Comparison of ENCODE assay signal across 18 mouse cellular contexts in genomic region chr12:5386688-5387087, GRCm38 (mm10). TPM values are rescaled to one million over a fixed set of nuclear protein-coding genes. Genes with fewer than 3 reads are reported as not detected.
DNase-seq lines count a peak whose midpoint lies in the region; ATAC-seq lines count a peak whose summit lies in the region.
"Had no signal": no experiment of that assay in that cellular context is flagged by ENCODE, and none has a peak within 500 bp of the region (broad histone marks: within the 10 kb centered on the region; RNA-seq: fewer than 3 reads in every experiment).

No protein-coding gene starts in this region.

- H3K27ac ChIP-seq in forebrain, embryonic 14.5 days (ENCODE audit: low read depth, low read length) = no peak overlapping the region
- H3K27ac ChIP-seq in forebrain, embryonic 10.5 days = no peak overlapping the region
- H3K27ac ChIP-seq in neural tube, embryonic 14.5 days (ENCODE audit: low read depth, low read length) = no peak overlapping the region
- H3K27ac ChIP-seq: liver, embryonic 14.5 days; stomach, embryonic 15.5 days had no signal

- H3K27me3 ChIP-seq in forebrain, embryonic 14.5 days (replicated peaks; ENCODE audit: control insufficient read depth, insufficient read depth, low read length) = no peaks in the 10 kb centered on the region
- no peaks in the 10 kb centered on the region for H3K27me3 ChIP-seq in forebrain, embryonic 10.5 days (ENCODE audit: poor library complexity, severe bottlenecking)
- no peaks in the 10 kb centered on the region for H3K27me3 ChIP-seq in neural tube, embryonic 14.5 days (ENCODE audit: control insufficient read depth, insufficient read depth, low read length)
- H3K27me3 ChIP-seq: megakaryocyte, embryonic 14.5 days; Patski; stomach, embryonic 15.5 days had no signal

- peak; percentile 44; the same call in 1 of the 2 replicates for ATAC-seq in forebrain, embryonic 14.5 days
- ATAC-seq in neural tube, embryonic 14.5 days (ENCODE audit: low read depth) = peak; percentile 80; the same call in 1 of the 2 replicates
- ATAC-seq: lung, postnatal 0 days; Patski had no signal

- no peak overlapping the region for H3K4me2 ChIP-seq in forebrain, embryonic 14.5 days (ENCODE audit: low read length)
- H3K4me2 ChIP-seq in neural tube, embryonic 14.5 days (ENCODE audit: low read depth, low read length) = no peak overlapping the region
- H3K4me2 ChIP-seq: heart, embryonic 11.5 days; stomach, embryonic 15.5 days had no signal

- no peaks in the 10 kb centered on the region for H3K4me1 ChIP-seq in forebrain, embryonic 14.5 days (ENCODE audit: control insufficient read depth, insufficient read depth, low read length)
- peaks cover 5% of the 10 kb centered on the region; the same call in 1 of the 2 replicates for H3K4me1 ChIP-seq in forebrain, embryonic 10.5 days
- H3K4me1 ChIP-seq in neural tube, embryonic 14.5 days (ENCODE audit: control insufficient read depth, insufficient read depth, low read length) = no peaks in the 10 kb centered on the region
- H3K4me1 ChIP-seq: megakaryocyte, embryonic 14.5 days; stomach, embryonic 15.5 days had no signal

- peak; percentile 45 for DNase-seq in forebrain, embryonic 14.5 days (ENCODE audit: low spot score)
- DNase-seq in forebrain, embryonic 10.5 days (ENCODE audit: extremely low spot score, low spot score) = no peak
- peak; percentile 25 for DNase-seq in layer of hippocampus, adult 9-11 months
- DNase-seq in layer of hippocampus, postnatal 36 days = no peak
- DNase-seq in neural tube, embryonic 10.5 days (ENCODE audit: extremely low spot score, low spot score) = no peak
- peak; percentile 71 for DNase-seq in telencephalon, adult 2 months (ENCODE audit: low read depth, low spot score)
- no peak for DNase-seq in spleen, postnatal 14 days (ENCODE audit: low spot score in 2 of 2)
- DNase-seq: cerebellum, postnatal 25 days; kidney, adult 18-20 months; spleen, adult 18-20 months had no signal

- H3K36me3 ChIP-seq in forebrain, embryonic 14.5 days (ENCODE audit: control insufficient read depth, insufficient read depth, low read length) = no peaks in the 10 kb centered on the region
- no peaks in the 10 kb centered on the region for H3K36me3 ChIP-seq in forebrain, embryonic 10.5 days (replicated peaks)
- H3K36me3 ChIP-seq in neural tube, embryonic 14.5 days (ENCODE audit: control insufficient read depth, insufficient read depth, low read length) = no peaks in the 10 kb centered on the region
- H3K36me3 ChIP-seq: stomach, embryonic 15.5 days had no signal

- H3K9me3 ChIP-seq in forebrain, embryonic 14.5 days (replicated peaks; ENCODE audit: control insufficient read depth, low read length) = no peaks in the 10 kb centered on the region
- no peaks in the 10 kb centered on the region for H3K9me3 ChIP-seq in forebrain, embryonic 10.5 days
- no peaks in the 10 kb centered on the region for H3K9me3 ChIP-seq in neural tube, embryonic 14.5 days (ENCODE audit: control insufficient read depth, low read length)
- H3K9me3 ChIP-seq: megakaryocyte, embryonic 14.5 days; stomach, embryonic 15.5 days had no signal

- no peak overlapping the region for H3K9ac ChIP-seq in forebrain, embryonic 14.5 days (ENCODE audit: low read length)
- no peak overlapping the region for H3K9ac ChIP-seq in neural tube, embryonic 14.5 days (replicated peaks; ENCODE audit: low read depth, low read length)
- H3K9ac ChIP-seq: liver, embryonic 14.5 days; stomach, embryonic 15.5 days had no signal

- H3K4me3 ChIP-seq in forebrain, embryonic 14.5 days (ENCODE audit: low read depth, low read length) = no peak overlapping the region
- no peak overlapping the region for H3K4me3 ChIP-seq in forebrain, embryonic 10.5 days
- no peak overlapping the region for H3K4me3 ChIP-seq in neural tube, embryonic 14.5 days (ENCODE audit: low read depth, low read length)
- H3K4me3 ChIP-seq: erythroblast, embryonic 14.5 days; megakaryocyte, embryonic 14.5 days; stomach, embryonic 15.5 days had no signal

RNA-seq across cellular contexts. Expression of gene Klhl29, which starts 11.2 kb away (rescaled TPM):
- 8.5 and 11.0 TPM in 2 replicates for polyA plus RNA-seq in forebrain, embryonic 14.5 days (2014; fragmentation: Nextera tagmentation; extraction: Ambion mirVana)
- 0.90 and 1.2 TPM in 2 replicates for polyA plus RNA-seq in forebrain, embryonic 10.5 days (2016; fragmentation: Nextera tagmentation; extraction: Ambion mirVana)
- 10 to 100 TPM; 39.8 to 46.7 TPM for total RNA-seq in layer of hippocampus, postnatal 36 days (2021)
- polyA plus RNA-seq in neural tube, embryonic 14.5 days (2014; fragmentation: Nextera tagmentation; extraction: Ambion mirVana) = 4.9 and 6.1 TPM in 2 replicates
- polyA plus RNA-seq: erythroblast, embryonic 14.5 days had no signal

Comparison
In these comparisons a context has a peak if more than half of its experiments do, and no peak if none do; other contexts are left out.
1. DNase-seq: peak in forebrain, embryonic 14.5 days (single experiment), layer of hippocampus, adult 9-11 months (single experiment) and telencephalon, adult 2 months (single experiment); none in forebrain, embryonic 10.5 days (single experiment), layer of hippocampus, postnatal 36 days (0 of 2), neural tube, embryonic 10.5 days (single experiment) and spleen, postnatal 14 days (0 of 2).